Mouse (Mus musculus): ENCODE measurements around the gene BC051019.

The BC051019 gene

DNA sequence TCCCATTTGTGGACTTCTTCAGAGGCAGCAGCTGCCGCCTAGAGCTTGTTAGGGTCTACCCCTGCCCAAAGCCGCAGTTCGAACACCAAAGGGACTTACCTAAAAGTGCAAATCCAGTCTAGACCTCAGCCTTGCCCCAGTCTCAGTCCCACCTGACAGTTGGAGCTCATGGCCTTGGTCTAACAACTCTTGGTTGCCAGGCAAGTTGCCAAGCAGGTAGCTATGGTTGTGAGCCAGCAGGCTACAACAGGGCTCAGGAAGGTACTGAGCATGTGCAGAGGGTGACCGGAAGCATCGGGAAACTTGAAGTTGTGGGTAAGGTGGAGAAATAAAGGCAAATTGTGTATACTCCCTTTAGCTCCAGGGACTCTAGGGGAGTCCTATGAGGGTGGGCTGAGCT is at the start of gene BC051019:
TSS of gene BC051019 (minus strand) at position 154 of the 400 bp plus-strand sequence.
- DNase-seq (ENCODE audit: low read depth, low spot score): no peak

DNA sequence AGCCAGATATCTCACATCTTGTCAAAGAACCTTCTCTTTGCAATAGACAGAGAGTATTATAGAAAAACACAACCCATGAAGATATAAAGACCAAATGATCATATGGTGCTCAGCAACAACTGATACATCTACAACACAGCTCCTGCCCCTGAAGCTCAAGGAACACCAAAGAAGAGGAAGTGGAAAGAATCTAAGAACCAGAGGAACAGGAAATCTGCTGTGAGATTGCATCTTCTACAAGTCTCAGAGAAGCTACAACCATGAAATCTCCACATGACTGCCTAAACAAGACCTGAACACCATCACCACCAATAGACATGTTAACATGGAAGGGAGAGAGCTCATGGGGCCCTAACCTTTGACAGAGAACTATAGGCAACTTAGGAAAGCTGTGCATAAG is 48.6 kb upstream of the BC051019 start:
- DNase-seq (ENCODE audit: low read depth, low spot score): no peak

DNA sequence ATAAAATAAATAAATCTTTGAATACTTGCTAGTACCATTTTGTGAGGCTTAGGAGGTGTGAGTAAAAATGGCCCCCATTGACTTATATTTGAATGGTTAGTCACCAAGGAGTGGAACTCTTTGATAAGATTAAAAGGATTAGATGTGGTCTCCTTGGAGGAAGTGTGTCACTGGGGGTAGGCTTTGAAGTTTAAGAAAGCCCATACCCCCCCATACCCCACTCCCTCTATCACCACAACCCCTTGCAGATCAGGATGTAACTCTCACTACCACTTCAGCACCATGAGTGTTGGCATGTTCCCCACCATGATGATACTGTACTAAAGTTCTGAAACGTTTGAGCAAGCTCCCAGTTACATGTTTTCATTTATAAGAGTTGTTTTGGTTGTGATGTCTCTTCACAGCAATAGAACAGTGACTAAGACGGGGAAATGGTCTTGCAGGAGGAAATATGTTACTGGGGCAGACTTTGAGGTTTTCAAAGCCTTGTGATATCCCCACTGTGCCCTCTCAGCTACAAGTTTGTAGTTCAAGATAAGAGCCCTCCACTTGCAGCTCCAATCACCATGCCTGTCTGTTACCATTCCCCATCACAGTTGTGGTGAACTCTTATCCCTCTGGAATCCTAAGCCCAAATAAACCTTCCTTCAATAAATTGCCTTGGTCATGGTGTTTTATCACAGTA is 45.2 kb upstream of the BC051019 start:
- DNase-seq (ENCODE audit: low read depth, low spot score): no peak

DNA sequence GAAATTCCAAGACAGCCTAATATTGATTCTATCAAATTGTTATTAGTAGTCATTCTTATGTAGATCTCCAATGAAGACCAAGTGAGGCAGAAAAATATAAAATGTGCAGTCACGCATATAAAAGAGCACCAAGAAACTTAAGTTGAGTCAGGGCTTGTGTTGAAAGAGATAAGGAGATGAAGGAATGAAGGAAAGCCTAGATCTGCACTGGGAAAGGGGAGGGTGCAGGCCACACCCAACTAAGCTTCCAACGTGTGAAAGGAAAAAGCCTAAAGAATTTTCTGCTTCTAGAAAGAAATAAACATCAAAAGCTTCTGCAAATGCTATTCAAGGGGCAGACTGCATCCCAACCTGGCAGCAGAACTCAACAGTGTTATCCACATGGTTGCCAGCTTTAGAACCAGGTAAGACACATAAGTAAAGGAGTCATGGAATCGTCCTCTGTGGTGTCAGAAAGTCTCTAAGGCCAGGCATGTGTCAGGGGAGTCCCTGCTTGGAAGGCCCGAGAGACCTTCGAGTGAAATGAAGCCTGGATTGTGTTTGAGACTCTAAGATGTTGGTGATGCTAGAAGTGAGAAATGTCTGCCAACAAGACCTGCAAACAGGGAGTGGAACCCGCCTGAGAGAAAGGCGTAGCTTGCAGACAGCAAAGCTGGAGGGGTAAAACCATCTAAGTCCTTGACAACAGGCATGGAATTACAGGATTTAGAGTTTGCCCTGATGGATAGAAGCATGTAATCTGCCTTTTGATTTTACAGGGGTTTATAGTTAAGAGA is 44.1 kb upstream of the BC051019 start:
- DNase-seq (ENCODE audit: low read depth, low spot score): no peak

DNA sequence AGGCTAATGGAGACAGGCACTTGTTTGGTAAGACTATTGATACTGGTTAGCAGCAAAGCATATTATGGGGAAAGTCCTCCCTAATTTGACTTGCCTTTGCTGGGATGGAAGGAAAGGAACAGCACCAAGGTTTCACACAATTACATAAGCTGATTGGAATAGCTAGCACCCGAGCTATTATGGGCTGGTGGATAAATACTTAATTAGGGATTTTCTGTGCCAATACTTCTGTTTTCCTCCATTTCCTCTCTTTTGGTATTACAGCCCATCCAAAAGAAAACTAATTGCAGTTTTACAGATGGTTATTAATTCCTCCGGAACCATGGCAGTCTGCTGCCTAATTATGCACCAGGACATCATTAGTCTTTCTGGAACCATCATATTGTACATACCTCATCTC is 40.4 kb upstream of the BC051019 start:
- no peak for DNase-seq (ENCODE audit: low read depth, low spot score)

DNA sequence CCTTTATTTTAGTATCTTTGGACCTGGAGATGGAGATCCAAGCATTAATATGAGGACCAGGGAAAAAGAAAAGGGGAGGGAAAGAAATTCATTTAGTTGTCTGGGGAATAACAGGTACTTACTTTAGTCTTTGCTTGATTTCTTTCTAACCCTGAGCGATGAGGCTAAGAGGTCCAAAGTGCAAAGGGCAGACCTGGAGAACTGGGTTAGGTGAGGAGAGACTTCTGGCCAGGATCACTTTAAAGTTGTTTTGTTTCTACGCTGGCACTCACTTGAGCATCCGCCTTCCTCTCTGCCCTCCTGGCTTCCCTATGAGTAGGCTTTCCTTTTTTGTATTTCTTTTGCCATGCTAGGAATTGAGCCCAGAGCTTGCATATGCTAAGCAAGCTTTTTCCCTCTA is 32.6 kb upstream of the BC051019 start:
- no peak for DNase-seq (ENCODE audit: low read depth, low spot score)

DNA sequence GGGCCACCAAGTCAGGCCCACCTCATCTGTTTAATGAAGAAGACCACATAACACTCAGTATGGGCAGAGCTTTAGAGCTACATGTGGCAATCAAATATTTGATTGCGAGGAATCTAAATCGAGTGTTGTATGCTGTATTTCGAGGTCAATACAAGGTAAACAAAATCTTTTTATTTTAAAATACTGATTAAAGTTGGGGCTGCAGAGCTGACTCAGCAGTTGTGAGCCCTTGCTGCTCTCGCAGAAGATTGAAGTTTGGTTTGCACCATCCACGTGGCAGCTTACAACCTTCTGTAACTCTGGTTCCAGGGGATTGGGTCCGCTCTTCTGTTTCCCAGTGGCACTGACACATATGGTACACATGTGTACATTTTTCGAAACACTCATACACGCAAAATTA is 30.4 kb upstream of the BC051019 start:
- no peak for DNase-seq (ENCODE audit: low read depth, low spot score)

DNA sequence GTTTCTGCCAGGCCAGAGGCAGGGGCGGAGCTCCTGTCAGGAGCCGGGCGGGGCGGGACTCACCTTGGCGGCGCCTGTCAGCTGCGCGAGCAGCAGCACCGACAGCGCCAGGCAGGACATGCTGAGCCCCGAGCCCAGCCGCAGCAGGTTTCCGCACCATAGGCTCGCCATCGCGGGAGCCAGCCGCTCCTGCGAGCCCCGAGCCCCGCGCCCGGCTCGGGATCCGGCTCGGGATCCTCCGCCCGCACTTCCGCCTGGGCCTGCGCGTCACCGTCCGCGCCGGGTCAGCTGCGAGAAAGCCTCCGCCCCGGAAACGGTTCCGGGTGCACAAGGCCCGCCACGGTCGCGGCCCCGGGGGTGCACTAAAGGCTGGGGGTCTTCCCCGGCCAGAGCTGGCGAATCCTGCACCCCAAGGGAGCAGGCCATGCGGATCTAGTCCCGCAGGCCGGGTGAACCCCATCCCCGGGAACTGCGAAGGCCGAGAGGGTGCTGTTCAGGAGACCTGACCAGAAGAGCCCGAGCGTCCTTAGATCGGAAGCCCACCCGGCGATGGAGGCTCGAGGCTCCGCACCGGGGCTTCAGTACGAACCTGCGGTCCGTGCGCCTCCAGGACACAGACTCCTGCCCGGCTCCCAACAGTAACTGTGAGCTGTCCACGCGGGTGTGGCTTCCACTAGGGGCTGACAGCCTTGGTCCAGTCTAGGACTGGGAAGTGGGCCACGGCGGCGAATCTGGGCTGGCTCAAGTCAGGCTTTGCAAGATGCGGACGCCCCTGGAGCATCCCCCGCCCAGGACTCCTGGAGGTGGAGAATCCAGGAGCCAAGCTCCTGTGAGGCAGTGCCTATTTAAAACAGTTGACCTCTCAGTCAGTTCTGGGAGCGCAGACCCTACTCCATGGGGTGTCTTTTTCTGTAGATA is 28.6 kb upstream of the BC051019 start, which contains the start of gene Tmem9b:
TSS of gene Tmem9b (minus strand) at position 868 of the 918 bp plus-strand sequence.
- DNase-seq (ENCODE audit: low read depth, low spot score): peak; percentile 81

DNA sequence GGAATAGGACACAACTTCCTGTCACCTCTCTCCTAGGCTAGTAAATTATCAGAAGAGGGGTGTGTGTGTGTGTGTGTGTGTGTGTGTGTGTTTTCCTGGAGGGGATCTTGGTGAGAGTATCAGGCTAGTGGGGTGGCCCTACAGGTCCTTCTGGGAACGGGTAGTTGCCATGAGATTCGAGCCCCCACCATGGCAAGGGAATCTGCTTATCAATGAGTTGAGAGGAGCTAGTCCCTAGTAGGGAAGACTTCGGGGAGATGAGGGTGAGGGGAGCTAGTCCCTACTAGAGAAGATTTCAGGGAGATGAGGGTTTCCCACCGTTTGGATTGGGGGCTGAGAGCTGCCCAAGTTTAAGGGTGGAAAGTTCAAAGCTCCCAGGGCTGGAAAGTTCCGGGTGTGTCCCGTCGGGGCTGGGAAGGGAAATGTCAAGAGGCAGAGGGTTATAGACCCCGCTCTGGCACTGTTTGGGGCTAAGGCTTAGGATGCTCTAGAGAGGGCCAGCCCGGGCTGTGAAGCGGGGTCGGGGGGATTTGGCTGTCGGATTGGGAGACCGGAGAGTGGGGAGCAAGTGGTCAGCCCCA is 27.9 kb upstream of the BC051019 start:
- peak; percentile 10 for DNase-seq (ENCODE audit: low read depth, low spot score)

DNA sequence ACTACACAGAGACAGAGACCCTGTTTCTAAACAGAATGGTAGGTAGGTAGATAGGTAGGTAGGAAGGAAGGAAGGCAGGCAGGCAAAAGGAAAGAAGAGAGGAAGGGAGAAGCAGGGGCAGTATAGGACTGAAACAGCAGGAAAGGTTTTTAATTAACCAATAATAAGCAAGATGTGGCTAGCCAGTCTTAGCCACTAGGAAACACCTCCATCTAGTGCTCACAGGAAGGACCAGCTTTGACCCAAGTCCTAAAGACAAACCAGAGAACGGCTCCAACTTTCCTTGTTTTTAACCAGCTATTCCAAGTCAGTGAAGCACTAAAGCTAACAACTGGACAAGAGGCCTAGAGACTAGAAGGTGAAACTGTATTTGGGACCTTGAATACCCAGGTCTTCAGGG is 24.1 kb upstream of the BC051019 start:
- no peak for DNase-seq (ENCODE audit: low read depth, low spot score)

DNA sequence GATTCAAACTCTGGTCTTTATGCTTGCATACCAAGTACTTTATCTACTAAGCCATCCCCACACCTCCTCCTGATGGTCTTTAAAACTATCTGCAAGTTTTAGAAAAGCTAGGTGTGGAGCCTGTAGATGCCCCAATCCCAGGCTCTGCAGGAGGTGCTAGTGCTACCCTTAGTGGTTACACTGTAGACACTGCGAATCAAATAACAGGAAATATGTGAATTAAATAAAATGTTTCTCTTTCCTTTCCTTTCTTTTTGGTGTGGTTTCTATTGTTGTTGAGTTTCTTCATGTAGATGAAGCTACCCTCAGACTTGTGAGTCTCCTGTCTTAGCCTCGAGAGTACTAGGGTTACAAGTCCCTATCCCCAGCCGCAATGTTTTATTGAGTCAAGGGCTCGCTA is 18.1 kb upstream of the BC051019 start:
- DNase-seq (ENCODE audit: low read depth, low spot score): no peak

DNA sequence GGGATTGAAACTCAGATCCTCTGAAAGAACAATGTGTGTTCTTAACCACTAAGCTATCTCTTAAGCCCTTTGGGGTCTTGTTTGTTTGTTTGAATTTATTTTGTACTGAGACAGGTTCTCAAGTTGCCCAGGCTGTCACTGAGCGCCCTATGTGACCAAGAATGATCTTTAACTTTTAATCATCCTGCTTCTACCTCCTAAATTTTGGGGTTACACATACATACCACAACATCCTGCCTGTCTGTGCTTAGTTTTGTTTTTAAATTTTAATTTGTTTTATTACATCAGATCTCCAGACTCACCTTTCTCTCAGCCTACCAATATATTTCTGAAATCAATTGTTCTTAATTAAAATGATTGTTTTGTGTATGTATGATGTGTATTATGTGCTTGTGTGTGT is 17.4 kb upstream of the BC051019 start:
- DNase-seq (ENCODE audit: low read depth, low spot score): no peak

DNA sequence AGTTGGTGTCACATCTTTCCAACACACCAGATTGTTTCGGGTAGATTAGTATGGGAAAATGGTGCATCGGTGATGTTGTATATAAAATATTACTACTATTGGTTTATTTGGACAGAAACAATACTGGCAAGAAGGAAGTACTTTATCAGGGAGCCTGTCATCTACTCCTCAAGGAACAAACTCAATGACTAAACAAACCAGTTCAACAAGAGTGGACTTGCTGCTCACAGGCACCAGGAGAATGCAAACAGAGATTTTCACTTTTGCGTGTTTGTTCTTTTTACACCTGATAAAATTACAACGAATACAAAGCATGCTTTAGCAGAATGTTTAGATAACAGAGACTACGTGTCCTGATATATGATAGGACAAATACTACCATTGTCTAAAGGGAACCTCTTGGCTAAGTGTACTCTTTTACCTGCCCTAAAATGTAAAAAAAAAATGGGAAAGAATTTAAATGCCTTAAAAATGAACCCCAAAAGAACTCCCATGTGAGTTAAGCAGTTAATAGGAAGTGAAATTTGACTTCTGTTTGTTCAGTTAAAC is 16.2 kb upstream of the BC051019 start:
- no peak for DNase-seq (ENCODE audit: low read depth, low spot score)

DNA sequence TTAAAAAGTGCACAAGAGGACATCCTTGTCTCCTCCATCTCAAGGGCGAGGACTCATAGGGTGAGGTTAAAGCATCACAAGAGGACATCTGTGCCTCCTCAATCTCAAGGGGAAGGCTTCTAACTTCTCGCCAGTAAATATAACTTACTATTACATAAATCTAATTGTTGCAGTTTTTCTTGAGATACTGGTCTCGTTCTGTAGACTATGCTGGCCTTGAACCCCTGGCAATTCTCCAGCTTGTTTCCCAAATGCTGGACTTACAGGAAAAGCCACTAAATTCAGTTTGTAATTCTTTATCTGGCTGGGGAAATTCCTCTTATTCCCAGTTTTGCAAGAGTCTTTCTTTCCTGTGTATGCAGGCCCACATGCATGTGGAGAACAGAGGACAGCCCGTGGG is 11.2 kb upstream of the BC051019 start:
- no peak for DNase-seq (ENCODE audit: low read depth, low spot score)

DNA sequence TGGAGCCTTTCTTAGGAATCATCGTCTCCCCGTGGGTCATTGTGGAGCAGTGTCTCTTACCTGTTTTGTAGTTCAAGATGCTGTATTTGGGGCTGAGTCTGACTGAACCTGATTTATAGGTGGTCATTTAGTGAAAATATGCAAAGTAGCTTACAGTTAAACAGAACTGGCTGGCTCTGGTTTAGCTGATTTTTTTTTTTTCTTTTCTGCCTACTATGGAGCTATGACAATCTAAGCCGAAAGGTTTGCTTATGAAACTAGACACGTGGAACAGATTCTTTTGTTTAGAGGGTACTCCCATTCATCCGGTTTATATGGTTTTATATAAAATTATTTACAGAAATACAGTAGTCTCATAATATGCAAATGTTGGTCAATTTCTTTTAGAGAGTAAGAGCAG is 8.0 kb upstream of the BC051019 start, which contains the start of gene Ascl3:
TSS of gene Ascl3 (minus strand) at position 101 of the 400 bp plus-strand sequence.
- no peak for DNase-seq (ENCODE audit: low read depth, low spot score)

DNA sequence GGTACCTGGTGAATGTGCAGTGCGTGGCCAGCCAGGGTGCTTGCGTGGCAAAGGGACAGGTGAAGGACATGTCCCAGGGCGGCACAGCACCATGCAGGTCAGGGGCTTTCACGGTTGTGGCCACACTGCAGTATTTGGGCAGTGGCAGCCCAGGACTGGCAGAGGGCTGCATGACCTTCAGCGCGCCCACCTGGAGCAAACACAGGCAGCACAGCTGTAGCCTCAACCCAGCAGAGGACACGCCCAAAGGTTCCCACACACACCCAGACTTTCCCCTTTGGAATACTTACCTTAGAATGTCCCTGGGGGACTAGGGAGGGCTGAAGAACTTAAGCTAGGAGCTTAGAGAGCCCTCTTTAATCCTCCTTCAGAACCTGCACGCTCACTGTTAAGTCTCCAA is 536 bp downstream of the BC051019 start:
- DNase-seq (ENCODE audit: low read depth, low spot score): no peak

DNA sequence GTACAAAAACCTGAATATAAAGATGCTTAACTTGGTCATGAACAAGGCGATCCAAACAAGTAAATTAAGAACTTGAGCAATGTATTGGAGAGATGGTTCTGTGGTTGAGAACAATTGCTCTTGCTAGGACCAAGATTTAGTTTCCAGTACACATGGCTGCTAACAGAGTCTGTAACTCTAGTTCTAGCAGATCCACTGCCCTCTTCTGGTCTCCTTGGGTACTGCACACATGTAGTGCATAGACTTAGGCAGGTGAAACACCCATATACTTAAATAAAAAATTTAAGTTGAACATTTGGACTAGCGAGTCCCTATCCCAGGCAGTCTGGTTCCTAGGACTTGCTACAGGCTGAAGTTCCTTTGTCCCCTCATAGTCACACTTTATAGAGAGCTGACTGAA is 1.0 kb downstream of the BC051019 start:
- peak; percentile 22 for DNase-seq (ENCODE audit: low read depth, low spot score)

DNA sequence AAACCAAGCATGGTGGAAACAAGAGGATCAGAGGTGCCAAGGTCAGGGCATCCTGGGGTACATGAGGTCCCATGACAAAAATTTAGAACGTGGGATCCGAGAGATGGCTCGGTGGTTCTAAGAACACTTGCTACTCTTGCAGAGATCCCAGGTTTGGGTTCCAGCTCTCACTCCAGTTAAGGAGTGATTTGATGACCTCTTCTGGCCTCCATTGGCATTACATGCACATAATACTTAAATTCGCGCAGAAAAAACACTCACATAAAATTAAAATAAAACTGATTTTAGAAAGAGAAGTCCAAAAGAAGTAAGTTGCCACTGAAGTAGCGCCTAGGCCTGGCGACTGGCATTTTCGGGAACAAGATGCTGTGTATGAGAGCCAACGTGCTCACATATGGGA is 4.4 kb downstream of the BC051019 start:
- DNase-seq (ENCODE audit: low read depth, low spot score): peak; percentile 56

DNA sequence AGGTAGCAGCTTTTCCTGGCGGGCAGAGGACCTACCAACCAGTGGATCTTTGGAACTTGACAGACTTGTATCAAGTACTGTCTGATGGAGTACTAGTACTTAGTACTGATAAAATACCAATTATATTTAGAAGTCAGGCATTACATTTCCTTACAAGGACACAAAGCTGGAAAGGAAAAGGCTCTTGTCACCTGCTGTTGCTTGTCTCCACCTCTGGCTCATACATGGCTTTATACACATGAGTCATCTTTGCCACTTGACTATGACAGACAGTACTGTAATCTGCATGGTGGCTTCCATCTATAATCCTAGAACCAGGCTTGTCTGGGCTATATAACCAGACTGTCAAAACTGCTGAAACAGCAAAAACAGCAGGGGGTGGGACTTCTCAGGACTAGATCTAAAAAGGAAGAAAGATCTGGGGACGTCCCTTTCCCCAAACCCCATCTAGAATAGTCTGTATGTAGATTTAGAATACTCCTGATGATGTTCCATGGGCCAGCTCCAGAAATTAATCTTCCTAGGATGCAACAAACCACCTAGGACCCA is 10.1 kb downstream of the BC051019 start:
- DNase-seq (ENCODE audit: low read depth, low spot score): no peak

DNA sequence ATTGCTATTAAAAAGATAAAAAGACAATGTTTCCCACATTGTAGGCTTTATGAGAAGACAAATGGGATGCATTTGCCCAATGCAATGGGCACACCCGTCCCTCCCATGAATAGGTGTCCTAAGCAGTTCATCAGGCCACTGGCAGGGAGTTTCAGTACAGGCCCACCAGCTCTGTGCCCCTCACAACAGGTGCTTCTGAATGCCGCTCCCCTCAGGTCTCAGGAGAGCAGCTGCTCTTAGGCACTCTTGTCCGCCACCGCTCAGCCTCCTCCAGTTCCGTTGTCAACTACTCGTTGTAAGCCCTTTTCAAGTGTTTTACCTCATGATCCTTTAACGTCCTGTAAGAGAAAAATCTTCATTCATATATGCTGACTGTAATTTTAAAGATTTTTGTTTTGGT is 11.5 kb downstream of the BC051019 start:
- no peak for DNase-seq (ENCODE audit: low read depth, low spot score)

DNA sequence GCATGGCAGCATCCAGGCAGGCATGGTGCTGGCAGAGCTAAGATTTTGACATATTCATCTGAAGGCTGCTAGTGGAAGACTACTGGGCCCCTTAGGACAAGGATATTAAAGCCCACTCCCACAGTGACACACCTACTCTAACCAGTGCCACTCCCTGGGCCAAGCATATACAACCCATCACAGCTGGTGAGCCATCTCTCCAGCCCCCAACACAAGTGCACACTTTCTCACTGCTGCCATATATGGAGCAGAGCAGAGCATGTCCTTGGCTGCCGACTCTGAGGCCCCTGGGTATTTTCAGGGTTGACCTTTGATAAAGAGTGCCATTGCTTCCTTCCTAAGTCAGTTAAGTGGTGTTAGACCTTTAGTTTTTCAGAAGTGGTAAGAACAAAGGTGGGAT is 13.6 kb downstream of the BC051019 start:
- DNase-seq (ENCODE audit: low read depth, low spot score): no peak

Measured in mesoderm, embryonic 11.5 days (tissue).